Mouse (Mus musculus) stomach, postnatal 0 days (tissue): ENCODE measurements around the gene Tox2. TPM values are rescaled to one million over a fixed set of nuclear protein-coding genes. Genes with fewer than 3 reads are reported as not detected.

Experiments
- ATAC-seq: fragments of 200-750 bp; cut with Nextera tagmentation; 2 replicates; pipeline ENCODE4 v1.8.0; 2017; ENCODE audit not compliant: low FRiP score, low TSS enrichment
- DNase-seq: peaks from one replicate; pipeline ENCODE4 v3.0.0-alpha.2; 2016; ENCODE audit warnings: low spot score
- H3K27ac ChIP-seq: fragments of 300-500 bp; sonication (generic); replicated peaks from 2 replicates; pipeline ENCODE4 v1.5.1; 2014; ENCODE audit warnings: mild to moderate bottlenecking, control low read depth
- H3K27me3 ChIP-seq: fragments of 300-500 bp; sonication (generic); 2 replicates; pipeline ENCODE4 v1.6.1; 2014; ENCODE audit warnings: low read length; ENCODE audit not compliant: control insufficient read depth, insufficient read depth
- H3K36me3 ChIP-seq: fragments of 300-500 bp; sonication (generic); 2 replicates; pipeline ENCODE4 v1.6.1; 2014; ENCODE audit warnings: low read length, mixed read lengths; ENCODE audit not compliant: control insufficient read depth, insufficient read depth
- H3K4me1 ChIP-seq: fragments of 300-500 bp; sonication (generic); replicated peaks from 2 replicates; pipeline ENCODE4 v1.6.1; 2014; ENCODE audit warnings: antibody characterized with exemption; ENCODE audit not compliant: control insufficient read depth, insufficient read depth
- H3K4me2 ChIP-seq: fragments of 300-500 bp; sonication (generic); replicated peaks from 2 replicates; pipeline ENCODE4 v1.6.1; 2014; ENCODE audit warnings: low read depth, mild to moderate bottlenecking, control low read depth, moderate library complexity
- H3K4me3 ChIP-seq: fragments of 300-500 bp; sonication (generic); 2 replicates; pipeline ENCODE4 v1.5.1; 2014; ENCODE audit warnings: low read depth, low read length, control low read depth
- H3K9ac ChIP-seq: fragments of 300-500 bp; sonication (generic); 2 replicates; pipeline ENCODE4 v1.6.1; 2014; ENCODE audit warnings: mild to moderate bottlenecking, low read length, control low read depth, mixed read lengths
- H3K9me3 ChIP-seq: fragments of 300-500 bp; sonication (generic); 2 replicates; pipeline ENCODE4 v1.6.1; 2016; ENCODE audit warnings: low read length; ENCODE audit not compliant: control insufficient read depth
- CTCF ChIP-seq: IDR thresholded peaks from 2 replicates; pipeline ENCODE4 v1.5.1; 2016; ENCODE audit warnings: antibody characterized with exemption, low read depth, mild to moderate bottlenecking, moderate library complexity
- EP300 ChIP-seq: optimal IDR thresholded peaks from 2 replicates; pipeline ENCODE3; 2016; ENCODE audit warnings: antibody characterized with exemption
- WGBS: fragments of 180-500 bp; shearing (Covaris S2); extraction: QIAGEN DNeasy Blood & Tissue Kit; methylation state at CpG from one replicate; pipeline ENCODE4 v1.1.7; 2014; 5-methylcytosine and 5-hydroxymethylcytosine counted together
- polyA plus RNA-seq: library from polyadenylated mRNA; unstranded; fragments of >200 nt; fragmentation: Nextera tagmentation; extraction: Ambion mirVana; gene quantifications from 2 replicates; pipeline ENCODE4 v1.2.1, GENCODE M21; 2015

The Tox2 gene
- polyA plus RNA-seq, 1 experiment from 2014 or later: 0.98 TPM

DNA sequence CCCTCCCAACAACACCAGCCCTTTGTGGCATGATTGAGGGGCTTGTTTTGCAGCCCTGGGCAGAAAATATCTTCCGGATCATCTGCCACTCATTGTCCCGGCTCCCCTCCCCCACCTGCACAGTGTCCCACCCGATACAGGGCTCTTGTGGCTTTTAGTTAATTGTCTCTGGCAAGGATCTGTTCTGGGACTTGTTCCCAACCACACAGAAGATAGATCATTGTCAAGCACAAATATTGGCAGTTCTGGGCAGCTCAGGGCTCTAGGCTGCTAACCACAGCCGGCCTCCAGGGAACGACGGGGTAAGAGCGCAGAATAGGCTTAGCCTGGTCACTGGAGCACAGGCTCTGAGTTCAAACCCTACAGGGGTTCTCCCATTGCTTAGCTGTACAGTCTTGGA, 33.1 kb downstream of the Tox2 start:
- Histone ChIP-seq H3K36me3 (no peaks in the 10 kb centered on the region), H3K4me3 (no peak overlapping the region), H3K27ac (no peak overlapping the region), H3K9ac (no peak overlapping the region), H3K4me2 (no peak overlapping the region), H3K27me3 (no peaks in the 10 kb centered on the region), H3K9me3 (no peaks in the 10 kb centered on the region), H3K4me1 (no peaks in the 10 kb centered on the region)
- no peak for TF ChIP-seq EP300
- no peak for TF ChIP-seq CTCF
- DNase-seq: no peak
- no peak for ATAC-seq
- WGBS: 35% methylated on average over 7 of the region's 7 CpGs

- H3K9me3 ChIP-seq: no peaks in the 10 kb centered on the region
- peak; percentile 57; the same call in 1 of the 2 replicates for ATAC-seq
- no peaks in the 10 kb centered on the region for H3K36me3 ChIP-seq
- no peak overlapping the region for H3K27ac ChIP-seq
- TF ChIP-seq EP300: no peak
- TF ChIP-seq CTCF: no peak
- H3K27me3 ChIP-seq: no peaks in the 10 kb centered on the region
- H3K4me2 ChIP-seq: no peak overlapping the region
- H3K9ac ChIP-seq: no peak overlapping the region
- WGBS: 51% methylated on average over 12 of the region's 12 CpGs
- DNase-seq: no peak
- no peak overlapping the region for H3K4me3 ChIP-seq
- no peaks in the 10 kb centered on the region for H3K4me1 ChIP-seq
Observed at GRCm38 (mm10) chr2:163237999-163238529, 35.1 kb downstream of the Tox2 start.

- ATAC-seq: no peak
- H3K36me3 ChIP-seq: no peaks in the 10 kb centered on the region
- no peak for TF ChIP-seq EP300
- TF ChIP-seq CTCF: no peak
- no peaks in the 10 kb centered on the region for H3K9me3 ChIP-seq
- H3K4me3 ChIP-seq: no peak overlapping the region
- H3K27me3 ChIP-seq: no peaks in the 10 kb centered on the region
- WGBS: 47% methylated on average over 8 of the region's 8 CpGs
- H3K4me1 ChIP-seq: no peaks in the 10 kb centered on the region
- H3K9ac ChIP-seq: no peak overlapping the region
- no peak overlapping the region for H3K27ac ChIP-seq
- H3K4me2 ChIP-seq: no peak overlapping the region
- no peak for DNase-seq
Observed at GRCm38 (mm10) chr2:163239945-163240344, 37.0 kb downstream of the Tox2 start.

GRCm38 (mm10) chr2:163241867-163242266, 38.9 kb downstream of the Tox2 start:
- WGBS: 27% methylated on average over 5 of the region's 5 CpGs
- ATAC-seq: no peak
- TF ChIP-seq CTCF (no peak), EP300 (no peak)

DNA sequence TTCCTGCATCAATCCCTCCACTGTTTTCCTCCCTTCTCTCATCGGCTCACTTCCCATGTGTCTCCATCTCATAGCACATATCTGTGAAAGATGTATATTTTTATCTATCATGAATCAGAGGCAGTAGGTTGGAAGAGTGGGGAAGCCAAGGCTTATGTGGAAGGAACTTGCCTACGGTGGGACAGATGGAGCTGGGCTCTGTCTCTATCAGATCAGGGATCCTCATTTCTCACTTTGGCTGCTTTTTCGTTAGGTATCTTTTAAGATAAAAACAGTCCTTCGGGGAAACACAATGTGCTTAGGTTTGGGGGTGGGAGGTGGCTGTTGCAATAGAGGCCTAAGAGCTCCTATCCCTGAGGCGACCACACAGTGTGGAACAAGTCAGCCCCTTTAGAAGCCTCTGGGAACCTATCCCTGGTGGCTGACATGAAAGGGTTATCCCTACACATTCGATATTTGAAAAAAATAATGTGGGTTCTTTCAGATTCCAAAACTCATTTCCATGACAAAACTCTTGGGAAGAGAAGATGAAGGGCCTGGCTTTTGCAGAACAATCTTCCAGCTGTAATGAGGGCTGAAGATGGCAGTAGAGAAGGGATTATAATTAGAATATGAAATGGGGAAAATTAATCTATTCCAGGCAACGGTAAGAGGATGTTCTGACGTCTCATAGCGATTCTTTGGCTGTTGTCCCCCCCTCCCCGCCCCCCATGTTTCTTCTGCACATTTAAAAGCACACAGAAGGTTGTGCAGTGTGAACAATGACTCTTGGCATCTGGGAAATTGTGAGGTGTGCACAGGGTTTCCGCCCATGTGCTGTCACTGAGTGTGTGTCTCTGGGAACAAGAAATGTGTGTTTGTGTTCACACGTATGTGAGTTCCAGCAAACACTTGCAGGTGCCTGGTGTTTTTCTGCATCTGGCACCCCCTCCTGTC, 41.3 kb downstream of the Tox2 start:
- H3K4me1 ChIP-seq: no peaks in the 10 kb centered on the region

More at GRCm38 (mm10) chr2:163241867-163242266, 38.9 kb downstream of the Tox2 start:
- Histone ChIP-seq H3K4me2 (no peak overlapping the region), H3K9ac (no peak overlapping the region), H3K36me3 (no peaks in the 10 kb centered on the region), H3K27ac (no peak overlapping the region), H3K27me3 (no peaks in the 10 kb centered on the region), H3K9me3 (no peaks in the 10 kb centered on the region), H3K4me1 (no peaks in the 10 kb centered on the region), H3K4me3 (no peak overlapping the region)
- DNase-seq: no peak

DNA sequence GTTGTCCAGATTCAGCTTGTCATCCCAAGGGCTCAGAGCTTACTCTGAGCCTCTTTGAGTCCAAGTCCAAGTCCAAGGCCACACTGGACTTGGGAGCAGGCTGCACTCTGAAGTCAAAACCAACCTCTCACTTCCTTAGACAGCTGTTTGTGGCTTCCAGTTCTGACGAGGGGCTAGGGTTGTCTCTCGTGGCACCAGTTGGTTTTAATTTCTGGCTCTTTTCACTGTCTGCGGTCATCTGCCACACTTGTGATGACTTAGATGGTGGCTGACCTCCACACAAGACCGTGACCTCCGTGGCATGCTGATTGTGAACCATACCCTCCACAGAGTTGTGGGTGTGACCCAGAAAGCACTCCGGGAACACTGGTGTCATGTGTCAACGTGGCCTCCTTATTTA, 46.0 kb downstream of the Tox2 start:
- no peaks in the 10 kb centered on the region for H3K27me3 ChIP-seq
- H3K4me3 ChIP-seq: no peak overlapping the region
- TF ChIP-seq EP300 (no peak), CTCF (no peak)
- H3K27ac ChIP-seq: no peak overlapping the region
- H3K4me1 ChIP-seq: peaks cover 2% of the 10 kb centered on the region; the same call in 1 of the 2 replicates
- ATAC-seq (no peak), DNase-seq (no peak)
- H3K9ac ChIP-seq: no peak overlapping the region
- no peaks in the 10 kb centered on the region for H3K9me3 ChIP-seq
- H3K36me3 ChIP-seq: no peaks in the 10 kb centered on the region
- WGBS: 74% methylated on average over 7 of the region's 7 CpGs
- H3K4me2 ChIP-seq: no peak overlapping the region

More for the DNA sequence above, 41.3 kb downstream of the Tox2 start:
- H3K9ac ChIP-seq: no peak overlapping the region
- no peaks in the 10 kb centered on the region for H3K27me3 ChIP-seq
- no peak overlapping the region for H3K4me2 ChIP-seq
- ATAC-seq (no peak), DNase-seq (no peak)
- H3K27ac ChIP-seq: no peak overlapping the region
- no peak for TF ChIP-seq EP300
- no peak for TF ChIP-seq CTCF
- H3K36me3 ChIP-seq: no peaks in the 10 kb centered on the region
- WGBS: 73% methylated on average over 12 of the region's 12 CpGs
- H3K9me3 ChIP-seq: no peaks in the 10 kb centered on the region
- H3K4me3 ChIP-seq: no peak overlapping the region
